Mouse (Mus musculus) heart, postnatal 25 days (tissue): ENCODE measurements at regions not wholly inside any gene's neighbourhood (a gene's known extent, or its start where the extent isn't known, plus 50 kb on each side); places are given as distances from the start of the nearest gene placed in this dataset.

Experiments
- DNase-seq: peaks from one replicate; pipeline ENCODE4 v3.0.0; 2022; ENCODE audit warnings: low spot score
- intact Hi-C: fragments of 180-260 bp; cut with DNase I; formaldehyde crosslinking; loops from one replicate; pipeline ENCODE4 v1.15.1; 2025

DNA sequence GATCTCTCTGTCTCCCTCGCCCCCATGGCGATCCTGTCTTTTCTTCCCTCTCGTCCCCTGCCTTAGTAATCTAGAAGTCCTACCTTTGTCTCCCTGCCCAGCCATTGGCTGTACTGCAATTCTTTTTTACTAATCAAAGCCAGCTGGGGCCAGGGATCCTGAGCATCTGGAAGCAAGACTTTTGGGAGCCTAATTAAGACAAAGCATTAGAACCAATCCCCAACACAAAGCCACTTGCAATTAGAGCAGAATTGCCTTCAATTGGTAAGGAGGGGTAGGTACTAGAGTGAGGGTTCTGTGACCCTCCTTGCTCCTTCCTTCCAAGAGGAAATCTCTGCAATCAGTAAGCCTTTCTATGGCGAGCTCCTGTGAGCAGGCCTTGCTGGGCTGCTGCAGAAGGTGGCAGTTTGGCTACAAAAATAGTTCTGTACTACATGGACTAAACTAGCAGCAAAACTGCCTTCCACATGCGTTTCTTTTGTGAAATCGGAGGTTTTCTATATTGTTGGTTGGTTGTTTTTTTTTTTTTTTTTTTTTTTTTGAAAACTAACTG, 272.9 kb downstream of the Rnf152 start:
- intact Hi-C loops = no loop called here

DNA sequence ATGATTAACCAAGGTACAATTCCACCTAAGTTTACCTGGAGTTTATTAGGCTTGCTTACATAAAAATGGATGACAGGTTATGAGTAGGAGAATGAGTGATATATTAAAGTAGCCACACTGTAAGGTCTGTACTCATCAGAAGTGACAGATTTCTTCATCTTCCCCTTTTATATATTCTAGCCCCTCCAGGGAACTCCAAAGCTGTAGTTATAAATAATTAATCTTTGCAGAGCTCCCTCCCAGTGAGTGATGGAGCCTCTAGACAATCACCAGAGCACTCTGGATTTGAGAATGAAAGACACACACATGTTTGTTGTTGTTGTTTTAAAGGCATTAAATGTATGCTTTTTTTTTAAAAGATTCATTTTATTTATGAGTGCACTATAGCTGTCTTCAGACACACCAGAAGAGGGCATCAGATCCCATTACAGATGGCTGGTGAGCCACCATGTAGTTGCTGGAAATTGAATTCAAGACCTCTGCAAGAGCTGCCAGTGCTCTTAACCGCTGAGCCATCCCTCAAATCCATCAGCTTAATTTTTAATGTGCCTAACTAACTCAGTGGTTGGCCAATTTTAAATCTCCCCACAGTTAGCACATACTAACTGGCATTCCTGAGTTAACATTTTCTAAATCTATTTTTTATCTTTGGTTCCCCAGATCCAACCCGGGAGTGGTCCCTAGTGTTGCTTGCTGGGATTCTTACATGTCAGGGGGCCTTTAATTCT, 273.5 kb downstream of the Rnf152 start:
- intact Hi-C loops = no loop called here
- no peak for DNase-seq

More for the DNA sequence above, 272.9 kb downstream of the Rnf152 start:
- no peak for DNase-seq

GRCm38 (mm10) chr1:105081942-105082341, 274.6 kb downstream of the Rnf152 start:
- intact Hi-C loops = no loop called here
- DNase-seq = no peak

- intact Hi-C loops = no loop called here
- no peak for DNase-seq
These were observed 277.1 kb downstream of the Rnf152 start for GRCm38 (mm10) chr1:105079437-105079836.

DNA sequence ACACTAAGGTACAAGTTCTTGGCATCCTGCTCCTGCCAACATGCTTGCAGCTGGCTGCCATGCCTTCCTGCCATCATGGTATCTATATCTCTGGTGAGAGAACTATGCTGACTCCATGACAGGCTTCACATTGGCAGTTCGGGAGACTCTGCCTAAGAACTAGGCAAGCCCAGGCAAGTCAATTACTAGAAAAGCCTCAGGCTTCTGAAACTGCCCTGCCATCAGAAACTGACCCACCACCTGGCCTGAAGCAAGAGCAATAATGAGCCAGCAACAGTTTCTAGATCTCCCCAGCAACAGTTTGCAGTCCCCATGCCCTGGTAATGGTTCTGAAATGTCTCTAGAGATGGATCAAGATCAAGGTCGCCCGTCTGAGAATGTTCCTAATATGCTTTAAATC, 280.8 kb downstream of the Rnf152 start:
- DNase-seq = no peak
- intact Hi-C loops = no loop called here

- intact Hi-C loops = no loop called here
These were observed 282.2 kb downstream of the Rnf152 start for GRCm38 (mm10) chr1:105074326-105074725.

GRCm38 (mm10) chr1:105070661-105071455, 285.7 kb downstream of the Rnf152 start:
- intact Hi-C loops = no loop called here
- DNase-seq = no peak

More at GRCm38 (mm10) chr1:105074326-105074725, 282.2 kb downstream of the Rnf152 start:
- no peak for DNase-seq

DNA sequence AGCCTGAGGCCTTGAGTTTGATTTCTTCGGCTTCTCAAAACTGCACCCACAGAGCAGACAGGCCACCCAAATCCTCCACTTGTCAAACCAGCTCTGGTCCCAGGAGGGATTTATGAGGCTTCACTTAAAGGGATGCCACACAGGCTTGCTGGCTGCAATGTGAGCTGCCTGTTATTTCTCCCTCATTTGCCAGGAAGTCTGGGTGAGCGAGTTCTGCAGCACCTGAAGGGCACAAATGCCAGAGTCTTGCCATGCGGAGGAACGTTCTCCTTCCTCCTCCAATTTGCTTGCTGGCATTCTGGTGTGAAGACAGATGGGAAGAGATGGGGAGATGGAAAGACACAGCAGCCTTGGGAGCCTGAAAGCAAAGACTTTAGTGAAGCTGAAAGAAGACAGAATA, 288.6 kb downstream of the Rnf152 start:
- intact Hi-C loops = no loop called here
- no peak for DNase-seq

DNA sequence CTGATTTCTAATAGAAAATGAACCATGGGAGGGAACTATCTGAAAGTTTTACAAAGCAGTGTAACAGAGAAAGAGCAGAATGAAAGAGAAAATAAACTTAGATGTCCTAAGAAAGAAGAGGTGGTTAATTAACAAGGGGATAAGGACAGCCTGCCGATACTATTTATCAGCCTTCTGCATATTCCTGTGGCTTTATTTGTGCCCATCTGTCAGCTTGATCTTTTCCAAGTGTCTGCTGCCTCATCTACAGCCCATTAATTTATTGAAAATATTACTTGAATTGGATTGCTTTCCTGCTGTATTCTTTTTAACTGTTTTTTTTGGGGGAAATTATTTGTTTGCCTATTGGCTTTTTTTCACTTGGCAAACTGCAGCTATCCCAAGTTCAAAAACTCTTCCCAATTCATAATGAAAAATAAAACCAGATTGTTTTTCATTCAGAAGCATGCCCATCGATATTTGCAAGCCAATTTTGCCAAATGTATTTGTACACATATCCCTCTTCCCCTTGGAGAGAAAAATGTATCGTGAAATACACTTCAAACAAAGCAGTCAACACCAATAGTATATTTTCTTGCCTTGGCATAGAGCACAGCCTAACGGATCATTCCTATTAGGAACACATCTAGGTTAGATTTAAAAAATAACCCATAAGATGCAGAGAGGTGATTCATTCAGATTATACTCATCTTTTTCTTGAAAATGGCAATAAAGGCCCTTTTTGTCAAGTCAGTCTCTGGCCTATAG, 289.3 kb downstream of the Rnf152 start:
- no peak for DNase-seq

DNA sequence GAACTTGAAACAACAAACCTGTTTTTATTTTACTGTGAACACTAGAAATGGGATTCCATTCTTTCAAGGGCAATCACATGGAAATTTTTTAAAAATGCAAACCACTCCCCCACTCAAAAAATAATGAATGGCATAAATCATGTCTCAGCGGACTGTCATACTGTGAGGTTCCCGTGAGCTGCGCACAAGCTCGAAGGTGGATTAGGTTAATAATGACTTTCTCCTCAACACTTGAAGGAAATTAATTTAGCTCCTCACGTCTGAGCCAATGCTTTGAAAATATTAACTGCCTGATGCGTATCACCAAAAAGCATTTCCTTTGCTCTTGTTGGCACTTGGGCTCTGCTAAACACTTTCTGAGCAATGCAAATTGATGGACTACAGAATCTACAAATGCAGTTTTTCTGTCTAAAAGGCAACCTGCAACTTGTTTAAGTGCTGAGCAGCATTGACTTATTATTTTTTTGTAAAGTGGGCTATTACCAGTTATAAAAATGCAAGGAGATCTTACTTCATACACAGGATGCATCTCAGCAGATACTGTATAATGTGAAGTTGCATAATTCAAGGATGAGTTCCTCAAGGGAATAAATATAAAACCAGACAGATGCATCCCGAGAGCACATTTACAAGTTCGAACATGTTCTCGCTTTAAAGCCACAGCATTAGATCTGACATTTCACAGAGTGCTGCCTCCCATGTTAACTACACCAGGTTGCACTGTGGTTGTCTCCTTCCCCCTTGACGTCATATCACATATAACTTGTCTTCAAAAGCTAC, 282.4 kb downstream of the Cdh20 start:
- intact Hi-C loops = no loop called here
- no peak for DNase-seq

More for the DNA sequence above, 289.3 kb downstream of the Rnf152 start:
- intact Hi-C loops = no loop called here
